Mouse (Mus musculus) MEL (cell line): Measurements from ENCODE around the gene Hmgcll1.

Experiments
- CHD1 ChIP-seq: IDR thresholded peaks from 2 replicates; pipeline ENCODE4 v1.6.1; 2012; ENCODE audit warnings: low read depth, mild to moderate bottlenecking, inconsistent platforms, low read length, improper control_type of control experiment
- CTCF ChIP-seq, 3 experiments: IDR thresholded peaks in 2 of 3; conservative IDR thresholded peaks in 1 of 3; 2 replicates each; pipeline ENCODE4 v1.5.1; 2011 to 2012; ENCODE audit warnings: low read length in 3 of 3, low read depth in 2 of 3, mild to moderate bottlenecking in 2 of 3, improper control_type of control experiment in 1 of 3, inconsistent platforms in 1 of 3, mixed read lengths in 1 of 3, moderate library complexity in 1 of 3; ENCODE audit not compliant: control insufficient read depth in 1 of 3, insufficient read depth in 1 of 3, poor library complexity in 1 of 3, severe bottlenecking in 1 of 3
- E2F4 ChIP-seq: IDR thresholded peaks from 2 replicates; pipeline ENCODE4 v1.6.1; 2011; ENCODE audit warnings: low read depth, low read length, improper control_type of control experiment, borderline replicate concordance
- ELF1 ChIP-seq: IDR thresholded peaks from 2 replicates; pipeline ENCODE4 v1.6.1; 2014; ENCODE audit warnings: low read depth, mild to moderate bottlenecking, inconsistent platforms, low read length, improper control_type of control experiment, moderate library complexity
- EP300 ChIP-seq, 2 experiments: IDR thresholded peaks; 2 replicates each; pipeline ENCODE4 v1.6.1; 2011; ENCODE audit warnings: improper control_type of control experiment in 2 of 2, low read length in 2 of 2, low read depth in 1 of 2, mild to moderate bottlenecking in 1 of 2
- GATA1 ChIP-seq: IDR thresholded peaks from 2 replicates; pipeline ENCODE4 v1.6.1; 2011; ENCODE audit warnings: low read depth, low read length, improper control_type of control experiment
- MAX ChIP-seq: IDR thresholded peaks from 2 replicates; pipeline ENCODE4 v1.6.1; 2011; ENCODE audit warnings: low read length, improper control_type of control experiment
- MXI1 ChIP-seq: IDR thresholded peaks from 2 replicates; pipeline ENCODE4 v1.6.1; 2011; ENCODE audit warnings: mild to moderate bottlenecking, low read depth, low read length, improper control_type of control experiment
- NELFE ChIP-seq: IDR thresholded peaks from 2 replicates; pipeline ENCODE4 v1.6.1; 2011; ENCODE audit warnings: low read depth, low read length, improper control_type of control experiment
- POLR2A ChIP-seq, 2 experiments: IDR thresholded peaks; 2 replicates each; pipeline ENCODE4 v1.6.1; 2011 to 2012; ENCODE audit warnings: low read length in 2 of 2, mild to moderate bottlenecking in 2 of 2, control low read depth in 1 of 2, improper control_type of control experiment in 1 of 2, low read depth in 1 of 2, moderate library complexity in 1 of 2; ENCODE audit not compliant: control insufficient read depth in 1 of 2, insufficient read depth in 1 of 2, poor library complexity in 1 of 2
- RAD21 ChIP-seq: IDR thresholded peaks from 2 replicates; pipeline ENCODE4 v1.6.1; 2011; ENCODE audit warnings: mild to moderate bottlenecking, low read depth, low read length, improper control_type of control experiment
- RCOR1 ChIP-seq: IDR thresholded peaks from 2 replicates; pipeline ENCODE4 v1.6.1; 2012; ENCODE audit warnings: low read depth, mild to moderate bottlenecking, inconsistent platforms, low read length, improper control_type of control experiment
- SIN3A ChIP-seq: IDR thresholded peaks from 2 replicates; pipeline ENCODE4 v1.6.1; 2012; ENCODE audit warnings: low read length, improper control_type of control experiment, inconsistent platforms
- ZNF384 ChIP-seq: IDR thresholded peaks from 2 replicates; pipeline ENCODE4 v1.6.1; 2012; ENCODE audit warnings: low read depth, mild to moderate bottlenecking, inconsistent platforms, low read length, improper control_type of control experiment

DNA sequence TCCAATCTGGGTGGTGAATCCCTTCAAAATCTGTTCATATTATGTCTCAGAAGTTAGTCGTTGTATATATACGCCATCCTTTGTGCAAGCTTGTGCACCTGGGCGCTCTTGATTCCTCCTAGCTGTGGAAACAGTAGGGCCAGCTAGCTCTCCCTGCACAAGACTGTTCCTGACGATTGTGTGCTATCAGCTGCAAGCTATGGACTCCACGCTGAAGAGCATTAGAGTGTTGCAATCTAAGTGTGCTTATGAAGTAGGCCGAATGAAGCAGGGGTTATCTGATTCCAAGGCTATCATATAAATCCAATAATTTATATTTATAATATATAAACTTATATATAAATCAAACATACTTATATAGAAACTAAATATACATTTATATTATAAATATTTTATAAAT, 866 bp upstream of the Hmgcll1 start:
- no peak for TF ChIP-seq POLR2A (IDR thresholded peaks at IDR 0.05; ENCODE audit: control insufficient read depth in 1 of 2, insufficient read depth in 1 of 2, low read depth in 1 of 2, low read length in 2 of 2, poor library complexity in 1 of 2)
- TF ChIP-seq GATA1, result no peak
- TF ChIP-seq SIN3A, result no peak
- TF ChIP-seq MAX, result no peak
- TF ChIP-seq CTCF (IDR thresholded peaks at IDR 0.05 in 2 of 3, conservative IDR thresholded peaks at IDR 0.05 in 1 of 3; ENCODE audit: control insufficient read depth in 1 of 3, insufficient read depth in 1 of 3, low read depth in 2 of 3, low read length in 3 of 3, poor library complexity in 1 of 3, severe bottlenecking in 1 of 3), result no peak
- no peak for TF ChIP-seq ELF1
- TF ChIP-seq RCOR1, result no peak
- TF ChIP-seq CHD1, result no peak
- TF ChIP-seq NELFE, result no peak
- TF ChIP-seq RAD21, result no peak
- TF ChIP-seq ZNF384, result no peak
- TF ChIP-seq EP300 (IDR thresholded peaks at IDR 0.05; ENCODE audit: low read depth in 1 of 2, low read length in 2 of 2), result no peak
- no peak for TF ChIP-seq MXI1
- no peak for TF ChIP-seq E2F4
